Mouse (Mus musculus): ENCODE results near the gene Inca1. TPM values are rescaled to one million over a fixed set of nuclear protein-coding genes. Genes with fewer than 3 reads are reported as not detected.

Inca1 gene
- total and polyA plus RNA-seq, 3 experiments: 0.35 to 2.2 TPM; not detected in 1

DNA sequence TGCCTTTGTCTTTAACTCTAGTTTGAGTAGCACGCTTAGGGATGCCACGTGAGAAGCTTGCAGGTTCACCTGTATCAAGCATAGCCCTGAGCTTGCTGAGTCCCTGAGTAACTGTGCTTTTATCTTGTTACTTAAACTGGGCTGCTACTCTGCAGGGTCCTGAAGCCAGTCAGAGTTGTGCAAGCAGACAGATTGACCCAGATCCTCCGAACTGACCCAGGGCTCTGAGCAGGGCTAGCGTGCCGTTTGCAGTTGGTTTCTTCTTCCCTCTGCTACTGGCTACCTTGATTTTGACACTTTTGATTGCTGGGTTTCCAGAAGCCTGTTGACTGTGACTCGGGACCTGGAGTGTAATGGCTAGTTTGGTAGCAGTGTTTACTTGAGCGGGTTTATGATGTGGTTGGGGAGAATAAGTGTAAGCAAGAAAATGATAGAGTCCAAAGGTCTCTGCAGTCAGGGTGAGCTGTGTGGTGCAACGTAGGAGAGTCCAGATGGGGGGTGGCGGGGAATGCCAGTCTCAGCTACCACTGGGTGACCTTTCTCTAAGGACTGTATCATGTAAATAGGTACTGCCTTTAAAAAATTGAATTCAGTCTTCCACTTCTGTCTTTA lies 30.6 kb upstream of the Inca1 start:
- H3K27ac ChIP-seq (ENCODE audit: control insufficient read depth, low read depth, low read length): no peak overlapping the region
- TF ChIP-seq JUND (IDR thresholded peaks at IDR 0.05; ENCODE audit: low read depth, low read length): no peak
- TF ChIP-seq TBP (IDR thresholded peaks at IDR 0.05; ENCODE audit: low read depth, low read length): no peak
- no peak for TF ChIP-seq CHD2 (IDR thresholded peaks at IDR 0.05; ENCODE audit: low read length)
- no peak for TF ChIP-seq KAT2A (conservative IDR thresholded peaks at IDR 0.05; ENCODE audit: low read depth, low read length)
- no peak for TF ChIP-seq EP300 (IDR thresholded peaks at IDR 0.05; ENCODE audit: low read depth in 1 of 2, low read length in 2 of 2)
- TF ChIP-seq UBTF (IDR thresholded peaks at IDR 0.05; ENCODE audit: borderline replicate concordance, insufficient read depth, low read depth, low read length): no peak
- TF ChIP-seq ZC3H11A (IDR thresholded peaks at IDR 0.05; ENCODE audit: low read depth, low read length): no peak
- no peak for TF ChIP-seq MAFK (IDR thresholded peaks at IDR 0.05; ENCODE audit: borderline replicate concordance, low read depth, low read length)
- no peak for TF ChIP-seq SMC3 (IDR thresholded peaks at IDR 0.05; ENCODE audit: low read depth, low read length)
- no peak for TF ChIP-seq POLR2AphosphoS5 (IDR thresholded peaks at IDR 0.05; ENCODE audit: borderline replicate concordance, low read depth, low read length)
- peaks cover 5 to 12% of the 10 kb centered on the region in 2 experiments for H3K27me3 ChIP-seq (ENCODE audit: control insufficient read depth in 1 of 2, insufficient read depth in 2 of 2, low read length in 2 of 2)
- H3K9me3 ChIP-seq (replicated peaks; ENCODE audit: insufficient read depth, low read length): no peaks in the 10 kb centered on the region
- H3K36me3 ChIP-seq (ENCODE audit: control insufficient read depth in 1 of 2, insufficient read depth in 2 of 2, low read length in 2 of 2): no peaks in the 10 kb centered on the region
- H3K4me3 ChIP-seq (ENCODE audit: control insufficient read depth in 1 of 2, insufficient read depth in 1 of 2, low read depth in 2 of 2, low read length in 2 of 2): no peak overlapping the region
- no peak overlapping the region for H3K9ac ChIP-seq (ENCODE audit: control insufficient read depth, low read depth, low read length, poor library complexity, severe bottlenecking)
- H3K4me1 ChIP-seq (ENCODE audit: control insufficient read depth in 1 of 2, insufficient read depth in 2 of 2, low read length in 2 of 2): no peaks in the 10 kb centered on the region
- H3K79me2 ChIP-seq (ENCODE audit: control insufficient read depth, insufficient read depth, low read length, poor library complexity): no peaks in the 10 kb centered on the region
- no peak for DNase-seq (ENCODE audit: low read depth, low spot score)

DNA sequence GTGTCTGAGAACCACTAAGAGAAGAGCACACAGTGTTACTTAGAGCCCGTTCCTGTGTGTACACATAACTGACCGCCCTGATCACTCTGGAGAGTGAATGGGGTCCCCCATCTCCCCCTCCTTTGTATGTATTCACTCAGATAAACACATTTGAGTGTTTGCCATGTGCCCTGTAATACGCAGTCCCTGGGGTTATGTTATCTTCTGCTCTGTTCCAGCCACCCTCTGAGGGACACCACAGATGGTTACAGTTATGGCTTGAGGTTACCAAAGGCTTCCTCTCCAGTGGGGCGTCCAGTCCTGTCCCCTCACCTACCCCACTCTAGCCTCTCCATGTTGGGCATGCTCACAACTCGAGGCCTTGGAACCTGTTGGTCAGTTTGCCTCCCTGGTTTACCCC lies 27.4 kb upstream of the Inca1 start:
- H3K9me3 ChIP-seq (replicated peaks; ENCODE audit: insufficient read depth, low read length): no peaks in the 10 kb centered on the region
- H3K79me2 ChIP-seq (ENCODE audit: control insufficient read depth, insufficient read depth, low read length, poor library complexity): no peaks in the 10 kb centered on the region

More for the DNA sequence above, 27.4 kb upstream of the Inca1 start:
- no peak for DNase-seq (ENCODE audit: low read depth, low spot score)
- TF ChIP-seq USF2 (IDR thresholded peaks at IDR 0.05; ENCODE audit: borderline replicate concordance in 1 of 2, insufficient read depth in 1 of 2, low read depth in 1 of 2, low read length in 2 of 2) (no peak), ZC3H11A (IDR thresholded peaks at IDR 0.05; ENCODE audit: low read depth, low read length) (no peak), JUND (IDR thresholded peaks at IDR 0.05; ENCODE audit: low read depth, low read length) (no peak), NRF1 (IDR thresholded peaks at IDR 0.05; ENCODE audit: insufficient read depth, low read depth, low read length, poor library complexity, severe bottlenecking) (no peak), CHD1 (IDR thresholded peaks at IDR 0.05; ENCODE audit: low read depth, low read length) (no peak), ZKSCAN1 (IDR thresholded peaks at IDR 0.05; ENCODE audit: low read depth, low read length) (no peak), MXI1 (IDR thresholded peaks at IDR 0.05; ENCODE audit: low read depth, low read length) (no peak), MEF2A (IDR thresholded peaks at IDR 0.05; ENCODE audit: extremely low read depth, insufficient replicate concordance, low read depth, low read length, poor library complexity, severe bottlenecking) (no peak), KAT2A (conservative IDR thresholded peaks at IDR 0.05; ENCODE audit: low read depth, low read length) (no peak), SIN3A (IDR thresholded peaks at IDR 0.05; ENCODE audit: low read length) (no peak), E2F4 (IDR thresholded peaks at IDR 0.05; ENCODE audit: borderline replicate concordance, low read depth, low read length) (no peak), POLR2A (IDR thresholded peaks at IDR 0.05; ENCODE audit: control insufficient read depth in 1 of 2, insufficient read depth in 1 of 2, low read depth in 1 of 2, low read length in 2 of 2, poor library complexity in 1 of 2) (no peak), TCF12 (IDR thresholded peaks at IDR 0.05; ENCODE audit: low read depth, low read length) (no peak), UBTF (IDR thresholded peaks at IDR 0.05; ENCODE audit: borderline replicate concordance, insufficient read depth, low read depth, low read length) (no peak), SMC3 (IDR thresholded peaks at IDR 0.05; ENCODE audit: low read depth, low read length) (no peak), MAX (IDR thresholded peaks at IDR 0.05; ENCODE audit: low read length) (no peak)
- Histone ChIP-seq H3K9ac (ENCODE audit: control insufficient read depth, low read depth, low read length, poor library complexity, severe bottlenecking) (no peak overlapping the region), H3K27ac (ENCODE audit: control insufficient read depth, low read depth, low read length) (no peak overlapping the region), H3K36me3 (ENCODE audit: control insufficient read depth in 1 of 2, insufficient read depth in 2 of 2, low read length in 2 of 2) (no peaks in the 10 kb centered on the region), H3K4me3 (ENCODE audit: control insufficient read depth in 1 of 2, insufficient read depth in 1 of 2, low read depth in 2 of 2, low read length in 2 of 2) (no peak overlapping the region), H3K4me1 (ENCODE audit: control insufficient read depth in 1 of 2, insufficient read depth in 2 of 2, low read length in 2 of 2) (no peaks in the 10 kb centered on the region), H3K27me3 (ENCODE audit: control insufficient read depth in 1 of 2, insufficient read depth in 2 of 2, low read length in 2 of 2) (peaks cover 0 to 1% of the 10 kb centered on the region in 2 experiments; a peak in 1 of 4 replicates)

Measured in MEL (cell line).